Mouse (Mus musculus): ENCODE data around the gene Frmd8. TPM values are rescaled to one million over a fixed set of nuclear protein-coding genes. Genes with fewer than 3 reads are reported as not detected.
"Not testable (repeated sequence)": the region's sequence is repeated elsewhere in the genome, so short reads cannot be mapped to it uniquely, and the experiment has no call there.

Gene Frmd8
- polyA plus RNA-seq, 1 experiment, result 18.9 TPM

- DNase-seq (ENCODE audit: low read depth), result peak; percentile 53
- no peak for TF ChIP-seq CTCF (IDR thresholded peaks at IDR 0.05; ENCODE audit: borderline replicate concordance, extremely low read depth, insufficient read depth, insufficient read length)
- no peak for TF ChIP-seq POLR2A (IDR thresholded peaks at IDR 0.05; ENCODE audit: borderline replicate concordance, extremely low read depth, insufficient read depth, insufficient read length, poor library complexity, severe bottlenecking)
Observed at GRCm38 (mm10) chr19:5910221-5910620, 35.1 kb upstream of the Frmd8 start.

- no peak for DNase-seq (ENCODE audit: low read depth)
- TF ChIP-seq POLR2A (IDR thresholded peaks at IDR 0.05; ENCODE audit: borderline replicate concordance, extremely low read depth, insufficient read depth, insufficient read length, poor library complexity, severe bottlenecking) (no peak), CTCF (IDR thresholded peaks at IDR 0.05; ENCODE audit: borderline replicate concordance, extremely low read depth, insufficient read depth, insufficient read length) (no peak)
Observed at GRCm38 (mm10) chr19:5907275-5907674, 32.2 kb upstream of the Frmd8 start.

- peak; percentile 99 for DNase-seq (ENCODE audit: low read depth)
- TF ChIP-seq CTCF (IDR thresholded peaks at IDR 0.05; ENCODE audit: borderline replicate concordance, extremely low read depth, insufficient read depth, insufficient read length), result no peak
- TF ChIP-seq POLR2A (IDR thresholded peaks at IDR 0.05; ENCODE audit: borderline replicate concordance, extremely low read depth, insufficient read depth, insufficient read length, poor library complexity, severe bottlenecking), result peak; percentile 98
Observed at GRCm38 (mm10) chr19:5894002-5894678, 19.1 kb upstream of the Frmd8 start, which contains the start of gene Tigd3. Tigd3 (minus strand) TSS chr19:5894149.

GRCm38 (mm10) chr19:5893282-5894001 is 18.4 kb upstream of the Frmd8 start:
- TF ChIP-seq CTCF (IDR thresholded peaks at IDR 0.05; ENCODE audit: borderline replicate concordance, extremely low read depth, insufficient read depth, insufficient read length) (no peak), POLR2A (IDR thresholded peaks at IDR 0.05; ENCODE audit: borderline replicate concordance, extremely low read depth, insufficient read depth, insufficient read length, poor library complexity, severe bottlenecking) (no peak)
- no peak for DNase-seq (ENCODE audit: low read depth)

GRCm38 (mm10) chr19:5892735-5893134 is 17.7 kb upstream of the Frmd8 start:
- no peak for DNase-seq (ENCODE audit: low read depth)
- TF ChIP-seq CTCF (IDR thresholded peaks at IDR 0.05; ENCODE audit: borderline replicate concordance, extremely low read depth, insufficient read depth, insufficient read length) (no peak), POLR2A (IDR thresholded peaks at IDR 0.05; ENCODE audit: borderline replicate concordance, extremely low read depth, insufficient read depth, insufficient read length, poor library complexity, severe bottlenecking) (no peak)

GRCm38 (mm10) chr19:5892262-5892661 is 17.2 kb upstream of the Frmd8 start:
- DNase-seq (ENCODE audit: low read depth), result no peak
- TF ChIP-seq CTCF (IDR thresholded peaks at IDR 0.05; ENCODE audit: borderline replicate concordance, extremely low read depth, insufficient read depth, insufficient read length) (no peak), POLR2A (IDR thresholded peaks at IDR 0.05; ENCODE audit: borderline replicate concordance, extremely low read depth, insufficient read depth, insufficient read length, poor library complexity, severe bottlenecking) (no peak)

- no peak for DNase-seq (ENCODE audit: low read depth)
- TF ChIP-seq POLR2A (IDR thresholded peaks at IDR 0.05; ENCODE audit: borderline replicate concordance, extremely low read depth, insufficient read depth, insufficient read length, poor library complexity, severe bottlenecking) (no peak), CTCF (IDR thresholded peaks at IDR 0.05; ENCODE audit: borderline replicate concordance, extremely low read depth, insufficient read depth, insufficient read length) (no peak)
Observed at GRCm38 (mm10) chr19:5891521-5892258, 16.6 kb upstream of the Frmd8 start.

- TF ChIP-seq CTCF (IDR thresholded peaks at IDR 0.05; ENCODE audit: borderline replicate concordance, extremely low read depth, insufficient read depth, insufficient read length), result no peak
- no peak for TF ChIP-seq POLR2A (IDR thresholded peaks at IDR 0.05; ENCODE audit: borderline replicate concordance, extremely low read depth, insufficient read depth, insufficient read length, poor library complexity, severe bottlenecking)
- DNase-seq (ENCODE audit: low read depth), result no peak
Observed at GRCm38 (mm10) chr19:5889211-5889610, 14.1 kb upstream of the Frmd8 start.

- TF ChIP-seq CTCF (IDR thresholded peaks at IDR 0.05; ENCODE audit: borderline replicate concordance, extremely low read depth, insufficient read depth, insufficient read length) (no peak), POLR2A (IDR thresholded peaks at IDR 0.05; ENCODE audit: borderline replicate concordance, extremely low read depth, insufficient read depth, insufficient read length, poor library complexity, severe bottlenecking) (no peak)
- no peak for DNase-seq (ENCODE audit: low read depth)
Observed at GRCm38 (mm10) chr19:5887234-5887815, 12.3 kb upstream of the Frmd8 start.

GRCm38 (mm10) chr19:5885838-5886237 is 10.8 kb upstream of the Frmd8 start:
- TF ChIP-seq POLR2A (IDR thresholded peaks at IDR 0.05; ENCODE audit: borderline replicate concordance, extremely low read depth, insufficient read depth, insufficient read length, poor library complexity, severe bottlenecking) (no peak), CTCF (IDR thresholded peaks at IDR 0.05; ENCODE audit: borderline replicate concordance, extremely low read depth, insufficient read depth, insufficient read length) (peak; percentile 46; the same call in 1 of the 2 replicates)
- DNase-seq (ENCODE audit: low read depth), result no peak

- DNase-seq (ENCODE audit: low read depth), result no peak
- TF ChIP-seq POLR2A (IDR thresholded peaks at IDR 0.05; ENCODE audit: borderline replicate concordance, extremely low read depth, insufficient read depth, insufficient read length, poor library complexity, severe bottlenecking) (no peak), CTCF (IDR thresholded peaks at IDR 0.05; ENCODE audit: borderline replicate concordance, extremely low read depth, insufficient read depth, insufficient read length) (no peak)
Observed at GRCm38 (mm10) chr19:5883935-5884334, 8.9 kb upstream of the Frmd8 start.

- DNase-seq (ENCODE audit: low read depth), result not testable (repeated sequence)
Observed at GRCm38 (mm10) chr19:5882079-5882478, 7.0 kb upstream of the Frmd8 start.
